16 mouse cellular contexts compared by ENCODE assay signal in the genomic region with DNA sequence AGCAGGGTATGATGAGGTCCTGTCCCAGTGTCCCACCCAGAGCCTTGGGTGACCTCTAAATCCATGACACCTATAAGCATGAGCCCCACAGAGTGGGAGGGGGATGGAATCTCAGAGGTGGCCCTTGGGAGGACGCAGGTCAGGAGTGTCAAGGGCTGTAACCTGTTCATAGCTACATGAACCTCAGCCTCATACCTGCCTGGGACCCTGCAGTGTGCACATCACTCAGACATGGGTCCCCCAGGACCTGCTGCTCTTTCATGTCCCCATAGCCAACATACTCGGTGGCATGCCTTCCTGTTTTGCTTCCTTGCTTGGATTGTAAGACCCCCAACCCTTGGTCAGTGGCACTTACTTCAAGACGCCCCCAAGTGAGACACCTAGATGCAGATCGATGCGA.
"Had no signal": no experiment of that assay in that cellular context is flagged by ENCODE, and none has a peak within 500 bp of the region (broad histone marks: within the 10 kb centered on the region; RNA-seq: fewer than 3 reads in every experiment).

No protein-coding gene starts in this region.

- H3K9ac ChIP-seq: liver, embryonic 13.5 days; liver, embryonic 15.5 days; liver, postnatal 0 days; midbrain, embryonic 12.5 days; neural tube, embryonic 12.5 days had no signal

- H3K4me3 ChIP-seq: liver, embryonic 13.5 days; liver, embryonic 15.5 days; midbrain, embryonic 12.5 days; neural tube, embryonic 12.5 days had no signal

- H3K27ac ChIP-seq: liver, embryonic 13.5 days; liver, embryonic 15.5 days; macrophage; midbrain, embryonic 12.5 days; neural tube, embryonic 12.5 days had no signal

- H3K4me1 ChIP-seq: liver, embryonic 13.5 days; liver, embryonic 15.5 days had no signal

- H3K36me3 ChIP-seq: liver, embryonic 13.5 days; liver, embryonic 15.5 days; midbrain, embryonic 12.5 days; neural tube, embryonic 12.5 days had no signal

- DNase-seq: liver, embryonic 13.5 days; liver, postnatal 0 days; lung, adult 2 months; lung, postnatal 10 days; lung, postnatal 36 days; midbrain, embryonic 14.5 days; right cerebral cortex, postnatal 14 days; right cerebral cortex, postnatal 4 days; spleen, adult 18-20 months; thymus, adult 18-20 months; thymus, postnatal 14 days; thymus, postnatal 36 days had no signal

- H3K9me3 ChIP-seq: liver, embryonic 13.5 days; liver, embryonic 15.5 days; midbrain, embryonic 12.5 days; neural tube, embryonic 12.5 days had no signal

- ATAC-seq: liver, postnatal 0 days had no signal

- H3K4me2 ChIP-seq: liver, embryonic 13.5 days; liver, embryonic 15.5 days; midbrain, embryonic 12.5 days; neural tube, embryonic 12.5 days had no signal

- H3K27me3 ChIP-seq: liver, embryonic 13.5 days; liver, embryonic 15.5 days; midbrain, embryonic 12.5 days; neural tube, embryonic 12.5 days had no signal
